8 mouse cellular contexts compared by ENCODE assay signal in genomic region chr7:46009578-46009977, GRCm38 (mm10). TPM values are rescaled to one million over a fixed set of nuclear protein-coding genes. Genes with fewer than 3 reads are reported as not detected.
DNase-seq lines count a peak whose midpoint lies in the region; ATAC-seq and TF ChIP-seq lines count a peak whose summit lies in the region.

No protein-coding gene starts in this region.

- no peak overlapping the region for H3K9ac ChIP-seq in liver, adult 2 months (ENCODE audit: low read depth, low read length)
- no peak overlapping the region for H3K9ac ChIP-seq in liver, embryonic 11.5 days (ENCODE audit: low read depth, low read length)
- H3K9ac ChIP-seq in embryonic facial prominence, embryonic 15.5 days = no peak overlapping the region

- H3K79me2 ChIP-seq in liver, adult 2 months (ENCODE audit: control insufficient read depth, insufficient read depth, low read length) = no peaks in the 10 kb centered on the region

- no peak for ATAC-seq in liver, embryonic 11.5 days (replicated peaks; ENCODE audit: low FRiP score)
- ATAC-seq in embryonic facial prominence, embryonic 15.5 days (ENCODE audit: insufficient number of reproducible peaks, low FRiP score, low TSS enrichment, low read depth) = peak; percentile 16; the same call in 1 of the 2 replicates
- peak; percentile 59; the same call in 1 of the 2 replicates for ATAC-seq in megakaryocyte, adult 5-6 weeks (ENCODE audit: poor library complexity, severe bottlenecking)

- no peak overlapping the region for H3K27ac ChIP-seq in liver, adult 2 months (replicated peaks; ENCODE audit: insufficient read depth, low read depth, low read length)
- no peak overlapping the region for H3K27ac ChIP-seq in liver, embryonic 11.5 days (ENCODE audit: low read depth, low read length)
- no peak overlapping the region for H3K27ac ChIP-seq in embryonic facial prominence, embryonic 15.5 days (replicated peaks)

- H3K4me2 ChIP-seq in liver, embryonic 11.5 days = no peak overlapping the region
- H3K4me2 ChIP-seq in embryonic facial prominence, embryonic 15.5 days (replicated peaks) = no peak overlapping the region

- no peaks in the 10 kb centered on the region for H3K9me3 ChIP-seq in liver, embryonic 11.5 days (ENCODE audit: control insufficient read depth, low read length)
- no peaks in the 10 kb centered on the region for H3K9me3 ChIP-seq in embryonic facial prominence, embryonic 15.5 days (replicated peaks)

- no peaks in the 10 kb centered on the region for H3K27me3 ChIP-seq in liver, adult 2 months (ENCODE audit: control insufficient read depth, insufficient read depth, low read length)
- peaks cover 3% of the 10 kb centered on the region; the same call in 1 of the 2 replicates for H3K27me3 ChIP-seq in liver, embryonic 11.5 days (replicated peaks; ENCODE audit: control insufficient read depth, insufficient read depth, low read length)
- no peaks in the 10 kb centered on the region for H3K27me3 ChIP-seq in embryonic facial prominence, embryonic 15.5 days

- 53% methylated on average over 5 of the region's 5 CpGs for WGBS in liver, adult 2 months
- 19% methylated on average over 5 of the region's 5 CpGs for WGBS in liver, embryonic 11.5 days
- 14% methylated on average over 5 of the region's 5 CpGs for WGBS in embryonic facial prominence, embryonic 15.5 days

- intact Hi-C loops in heart, postnatal 36 days (cut with DNase I) = loop anchor here (2.0 kb wide), 3 partner anchors 67 to 271 kb away; partner anchors contain the start of gene Kdelr1

- peak; percentile 43 for TF ChIP-seq CTCF in liver, adult 2 months (IDR thresholded peaks at IDR 0.05; ENCODE audit: low read depth, low read length)

- peaks cover 17% of the 10 kb centered on the region for H3K36me3 ChIP-seq in liver, adult 2 months (ENCODE audit: control insufficient read depth, insufficient read depth, low read length)
- no peaks in the 10 kb centered on the region for H3K36me3 ChIP-seq in liver, embryonic 11.5 days (ENCODE audit: control insufficient read depth, insufficient read depth, low read length)
- H3K36me3 ChIP-seq in embryonic facial prominence, embryonic 15.5 days = no peaks in the 10 kb centered on the region

- DNase-seq in liver, adult 2 months (ENCODE audit: extremely low read depth, low read depth, low spot score) = no peak
- no peak for DNase-seq in liver, embryonic 11.5 days (ENCODE audit: low spot score)
- DNase-seq in brain, adult 2 months (ENCODE audit: low read depth, low spot score) = peak; percentile 88
- peak; percentile 53 to 63 for DNase-seq in heart, postnatal 36 days
- peak; percentile 48 to 75 for DNase-seq in layer of hippocampus, adult 8-10 months (ENCODE audit: low spot score in 2 of 2)
- peak; percentile 70 for DNase-seq in right cerebral cortex, postnatal 25 days

- no peaks in the 10 kb centered on the region for H3K4me1 ChIP-seq in liver, adult 2 months (ENCODE audit: control insufficient read depth, insufficient read depth, low read length)
- no peaks in the 10 kb centered on the region; the same call in 1 of the 2 replicates for H3K4me1 ChIP-seq in liver, embryonic 11.5 days (replicated peaks; ENCODE audit: control insufficient read depth, insufficient read depth, low read length)
- H3K4me1 ChIP-seq in embryonic facial prominence, embryonic 15.5 days = peaks cover 18% of the 10 kb centered on the region

- no peak overlapping the region for H3K4me3 ChIP-seq in liver, adult 2 months (ENCODE audit: insufficient read depth, low read depth, low read length)
- no peak overlapping the region for H3K4me3 ChIP-seq in liver, embryonic 11.5 days (ENCODE audit: low read depth, low read length)
- H3K4me3 ChIP-seq in embryonic facial prominence, embryonic 15.5 days (replicated peaks) = no peak overlapping the region

- TF ChIP-seq POLR2A in liver, adult 2 months (IDR thresholded peaks at IDR 0.05; ENCODE audit: extremely low read depth, insufficient read depth, low read length) = no peak

RNA-seq across cellular contexts. Expression of gene Abcc6, which starts 20.5 kb away (rescaled TPM):
- total RNA-seq in liver, adult 2 months (2014; rRNA removed) = 86.3 and 116 TPM in 2 replicates
- 120 and 192 TPM in 2 replicates for polyA plus RNA-seq in liver, adult 2 months (2012; rRNA removed)
- polyA plus RNA-seq in liver, embryonic 11.5 days (2014; fragmentation: Nextera tagmentation; extraction: Ambion mirVana) = 5.2 and 5.4 TPM in 2 replicates
- 0.23 and 0.33 TPM in 2 replicates for polyA plus RNA-seq in embryonic facial prominence, embryonic 15.5 days (2015; fragmentation: Nextera tagmentation; extraction: Ambion mirVana)
- total RNA-seq in heart, postnatal 36 days (2021) = not detected
- 1 to 10 TPM; 1.8 to 3.5 (median 2.6) TPM for total RNA-seq in layer of hippocampus, adult 8-10 months (2022)
- not detected in 2 replicates for total RNA-seq in megakaryocyte, adult 5-6 weeks (2015)
- total RNA-seq in megakaryocyte, adult 5-6 weeks (2017) = not detected in 2 replicates

RNA-seq across cellular contexts. Expression of gene Nomo1, which starts 23.9 kb away (rescaled TPM):
- 15.3 and 21.7 TPM in 2 replicates for total RNA-seq in liver, adult 2 months (2014; rRNA removed)
- 16.9 and 19.7 TPM in 2 replicates for polyA plus RNA-seq in liver, adult 2 months (2012; rRNA removed)
- polyA plus RNA-seq in liver, embryonic 11.5 days (2014; fragmentation: Nextera tagmentation; extraction: Ambion mirVana) = 45.5 and 47.6 TPM in 2 replicates
- 36.5 and 36.7 TPM in 2 replicates for polyA plus RNA-seq in embryonic facial prominence, embryonic 15.5 days (2015; fragmentation: Nextera tagmentation; extraction: Ambion mirVana)
- 10 to 100 TPM; 83.4 to 86.4 TPM for total RNA-seq in heart, postnatal 36 days (2021)
- 100 to 1,000 TPM in 3 of 4 experiments, 10 to 100 TPM in 1; 96.7 to 108 (median 105) TPM for total RNA-seq in layer of hippocampus, adult 8-10 months (2022)
- total RNA-seq in megakaryocyte, adult 5-6 weeks (2015) = 11.9 and 12.5 TPM in 2 replicates
- 15.4 and 16.9 TPM in 2 replicates for total RNA-seq in megakaryocyte, adult 5-6 weeks (2017)

Comparison
In these comparisons a context has a peak if more than half of its experiments do, and no peak if none do; other contexts are left out.
1. DNase-seq: peak in brain, adult 2 months (single experiment), heart, postnatal 36 days (2 of 2), layer of hippocampus, adult 8-10 months (2 of 2) and right cerebral cortex, postnatal 25 days (single experiment); none in liver, adult 2 months (single experiment) and liver, embryonic 11.5 days (single experiment).
2. RNA of gene Abcc6, which starts 20.5 kb away (total RNA-seq): 86.3 to 116 TPM in liver, adult 2 months; 1.8 to 3.5 TPM in layer of hippocampus, adult 8-10 months, not detected in heart, postnatal 36 days and not detected in megakaryocyte, adult 5-6 weeks; every median in the first group is over 10 times any median in the second.